Mouse (Mus musculus) left cerebral cortex, postnatal 14 days (tissue): ENCODE measurements at regions not wholly inside any gene's neighbourhood (a gene's known extent, or its start where the extent isn't known, plus 50 kb on each side); places are given as distances from the start of the nearest gene placed in this dataset.

Source experiments
- DNase-seq, 2 experiments: peaks; one replicate each; pipeline ENCODE4 v3.0.0; 2021 to 2022; ENCODE audit warnings: low spot score in 2 of 2, mixed read lengths in 1 of 2
- intact Hi-C: fragments of 180-260 bp; cut with DNase I; formaldehyde crosslinking; loops from one replicate; pipeline ENCODE4 v1.15.1; 2025

GRCm38 (mm10) chr3:123754011-123754610, 63.5 kb upstream of the Ndst3 start:
- intact Hi-C loops = no loop called here
- peak; percentile 17 to 53 for DNase-seq

DNA sequence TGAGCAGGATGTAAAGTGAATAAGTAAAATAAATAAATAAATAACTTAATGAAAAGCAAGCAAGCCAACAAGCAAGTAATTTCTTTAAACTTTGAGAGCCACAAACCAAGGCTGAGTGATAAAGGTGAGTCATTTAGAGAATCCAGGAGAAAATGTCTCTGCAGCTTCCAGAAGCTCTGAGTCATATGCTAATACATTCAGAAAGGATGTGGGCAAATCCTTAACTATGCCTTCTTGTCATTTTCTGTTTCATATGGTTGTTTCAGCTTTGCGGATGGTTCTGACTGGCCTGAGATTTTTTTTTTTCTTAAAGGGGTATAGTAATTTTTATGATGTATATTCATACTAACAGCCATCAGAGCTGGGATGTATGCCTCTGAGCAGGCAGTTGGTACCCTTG, 64.3 kb upstream of the Ndst3 start:
- DNase-seq = peak; percentile 4 to 66
- intact Hi-C loops = no loop called here

GRCm38 (mm10) chr3:123765911-123766556, 75.4 kb upstream of the Ndst3 start:
- no peak for DNase-seq
- intact Hi-C loops = no loop called here

- DNase-seq = no peak
- intact Hi-C loops = no loop called here
Measured at GRCm38 (mm10) chr3:123766557-123766913, 75.9 kb upstream of the Ndst3 start.

GRCm38 (mm10) chr3:123780507-123780906, 89.9 kb upstream of the Ndst3 start:
- DNase-seq = no peak
- intact Hi-C loops = loop anchor here (5.0 kb wide), 1 partner anchor 492 kb away; no protein-coding TSS in a partner anchor

DNA sequence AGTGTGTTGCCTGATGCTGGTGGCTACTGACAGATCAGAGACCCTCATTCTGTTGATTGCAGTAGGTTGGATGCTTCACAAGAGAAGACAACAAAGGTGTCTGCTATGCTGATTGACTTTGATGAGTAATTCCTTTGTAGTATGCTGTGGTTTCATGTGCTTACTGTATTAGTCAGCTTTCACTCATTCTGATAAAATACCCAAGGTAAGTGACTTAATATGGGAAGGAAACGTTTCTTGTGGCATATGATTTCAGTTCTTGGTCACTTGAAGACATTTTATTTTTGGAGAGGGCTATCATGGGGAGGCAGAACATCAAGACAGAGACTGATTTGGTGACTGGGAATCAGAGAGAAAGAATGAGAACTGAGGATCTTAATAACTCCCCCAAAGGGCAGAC, 90.9 kb upstream of the Ndst3 start:
- no peak for DNase-seq
- intact Hi-C loops = loop anchor here (5.0 kb wide), 1 partner anchor 491 kb away; no protein-coding TSS in a partner anchor

GRCm38 (mm10) chr3:123784127-123784526, 93.5 kb upstream of the Ndst3 start:
- DNase-seq = no peak
- intact Hi-C loops = loop anchor here (5.0 kb wide), 1 partner anchor 488 kb away; no protein-coding TSS in a partner anchor

GRCm38 (mm10) chr3:123794011-123794410, 103.4 kb upstream of the Ndst3 start:
- intact Hi-C loops = no loop called here
- DNase-seq = no peak

DNA sequence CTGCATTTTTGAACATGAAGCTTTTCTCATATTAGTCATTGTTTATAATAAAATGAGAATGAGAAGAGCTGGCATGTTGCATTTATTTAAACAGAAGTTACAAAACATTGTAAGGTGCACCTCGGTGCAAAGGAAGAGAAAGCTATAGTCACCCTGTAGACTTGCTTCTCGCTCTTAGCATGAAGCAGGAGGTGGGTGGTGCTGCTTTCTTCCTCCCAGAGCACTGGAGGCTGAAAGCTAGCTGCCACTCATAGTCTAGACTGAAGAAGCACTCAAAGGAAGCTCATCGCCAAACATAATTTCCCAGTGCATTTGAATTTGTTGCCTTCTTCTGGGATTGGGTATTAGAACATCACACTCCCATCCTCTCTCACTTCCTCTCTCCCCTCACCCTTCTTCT, 114.7 kb upstream of the Ndst3 start:
- intact Hi-C loops = no loop called here

DNA sequence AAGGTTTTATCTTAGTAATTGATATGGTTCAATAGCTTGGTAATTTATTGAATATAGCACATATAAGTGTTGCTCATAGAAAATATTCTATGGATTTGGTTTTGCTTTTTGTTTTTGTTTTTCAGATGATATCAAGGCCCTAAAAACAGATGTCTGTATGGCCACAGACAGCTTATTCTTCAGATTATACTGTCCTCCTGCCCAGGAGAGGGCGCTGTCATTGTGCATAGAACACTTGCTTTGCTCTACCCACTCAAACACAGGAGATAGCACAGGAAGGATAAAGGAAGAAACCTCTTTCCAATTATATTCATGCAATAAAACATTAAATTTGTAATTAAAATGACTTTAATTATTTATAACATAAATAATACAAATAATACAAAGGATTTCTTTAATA, 115.4 kb upstream of the Ndst3 start:
- intact Hi-C loops = no loop called here
- DNase-seq = no peak

More for the DNA sequence above, 114.7 kb upstream of the Ndst3 start:
- DNase-seq = no peak

DNA sequence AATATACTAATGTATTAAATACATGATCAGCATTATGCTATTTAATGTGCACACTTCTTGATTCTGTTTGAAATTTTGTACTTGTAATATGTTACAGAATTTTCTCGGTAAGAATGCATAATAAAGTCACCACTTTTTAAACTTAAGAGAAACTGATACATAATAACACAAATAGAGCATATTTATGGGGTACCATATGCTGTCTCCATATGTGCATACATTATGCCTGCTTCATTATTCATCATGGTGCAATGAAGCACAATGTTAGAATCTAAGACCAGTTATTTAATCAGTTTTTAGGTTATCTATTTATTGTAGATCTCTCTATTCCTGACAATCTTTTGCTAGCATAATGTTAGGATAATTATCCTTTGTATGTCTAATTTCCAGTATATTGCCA, 115.9 kb upstream of the Ndst3 start:
- peak in 1 of 2 experiments; percentile 6 for DNase-seq
- intact Hi-C loops = no loop called here

DNA sequence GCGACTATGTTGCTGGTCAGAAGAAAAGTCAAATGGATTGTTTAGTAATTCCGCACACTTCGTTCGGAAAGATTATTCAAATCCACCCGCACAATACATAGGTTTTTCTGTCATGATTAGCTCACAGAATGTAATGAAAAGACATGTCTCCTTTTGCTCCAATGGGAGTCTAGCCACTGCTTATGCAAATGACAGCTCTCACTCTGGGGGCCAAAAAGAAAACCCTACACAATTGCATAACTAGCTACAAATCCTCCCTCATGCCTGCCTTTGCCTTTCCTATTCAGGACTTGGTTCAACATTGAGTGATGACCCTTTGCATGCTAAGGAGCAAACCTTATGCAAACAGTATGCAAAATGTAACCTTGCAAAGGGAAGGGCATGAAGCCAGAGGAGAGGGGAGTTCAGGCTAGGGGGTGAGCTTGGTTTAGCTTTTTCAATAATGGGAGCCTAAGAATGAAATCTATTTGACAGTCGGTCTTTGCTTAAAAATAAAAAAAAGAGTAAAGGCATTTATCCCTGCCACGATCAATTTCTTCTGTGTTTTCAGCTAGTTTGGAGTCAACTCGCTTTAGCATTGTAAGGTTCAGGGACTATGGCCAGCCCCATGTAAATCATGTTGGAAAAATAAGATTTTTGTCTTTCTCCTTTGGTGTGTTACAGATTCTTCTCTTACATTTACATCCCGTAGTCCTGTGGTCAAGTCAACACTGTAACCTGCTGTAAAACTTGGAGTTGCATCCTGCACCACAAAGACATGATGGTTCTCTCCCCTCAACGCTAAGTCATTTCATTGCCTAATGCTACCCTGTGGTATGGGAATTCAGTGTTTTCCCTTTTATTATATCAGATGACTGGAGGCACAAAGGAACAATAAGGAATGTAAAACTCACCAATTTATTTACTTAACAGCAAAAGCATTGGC, 119.6 kb upstream of the Ndst3 start:
- intact Hi-C loops = no loop called here
- no peak for DNase-seq

DNA sequence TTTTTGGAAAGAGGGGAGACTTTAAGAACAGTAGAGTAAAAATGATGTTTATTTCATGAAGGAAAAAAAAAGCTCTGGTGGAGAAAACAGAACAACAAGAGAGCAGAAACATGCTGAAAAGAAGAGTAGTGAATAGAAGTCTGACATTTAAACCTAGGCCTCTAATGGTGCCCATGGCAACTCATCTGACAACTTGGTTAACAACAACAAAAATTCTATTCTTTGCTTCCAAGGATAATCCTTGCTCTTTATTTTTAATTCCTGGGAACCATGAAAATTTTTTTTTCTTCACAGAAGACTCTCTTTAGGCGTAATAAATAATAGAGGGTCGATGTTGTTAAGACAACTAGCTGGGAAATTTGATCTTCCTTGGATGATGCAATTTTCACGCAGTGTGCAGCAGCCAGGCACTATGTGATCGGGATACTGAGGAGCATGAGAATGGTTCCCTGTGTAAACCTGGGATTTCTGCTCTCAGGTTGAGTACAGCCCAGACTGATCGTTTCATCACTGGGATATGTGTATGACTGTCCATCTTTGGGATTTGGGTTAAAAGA, 120.4 kb upstream of the Ndst3 start:
- DNase-seq = no peak
- intact Hi-C loops = no loop called here

- no peak for DNase-seq
- intact Hi-C loops = no loop called here
Measured at GRCm38 (mm10) chr3:123828790-123829189, 138.1 kb upstream of the Ndst3 start.

DNA sequence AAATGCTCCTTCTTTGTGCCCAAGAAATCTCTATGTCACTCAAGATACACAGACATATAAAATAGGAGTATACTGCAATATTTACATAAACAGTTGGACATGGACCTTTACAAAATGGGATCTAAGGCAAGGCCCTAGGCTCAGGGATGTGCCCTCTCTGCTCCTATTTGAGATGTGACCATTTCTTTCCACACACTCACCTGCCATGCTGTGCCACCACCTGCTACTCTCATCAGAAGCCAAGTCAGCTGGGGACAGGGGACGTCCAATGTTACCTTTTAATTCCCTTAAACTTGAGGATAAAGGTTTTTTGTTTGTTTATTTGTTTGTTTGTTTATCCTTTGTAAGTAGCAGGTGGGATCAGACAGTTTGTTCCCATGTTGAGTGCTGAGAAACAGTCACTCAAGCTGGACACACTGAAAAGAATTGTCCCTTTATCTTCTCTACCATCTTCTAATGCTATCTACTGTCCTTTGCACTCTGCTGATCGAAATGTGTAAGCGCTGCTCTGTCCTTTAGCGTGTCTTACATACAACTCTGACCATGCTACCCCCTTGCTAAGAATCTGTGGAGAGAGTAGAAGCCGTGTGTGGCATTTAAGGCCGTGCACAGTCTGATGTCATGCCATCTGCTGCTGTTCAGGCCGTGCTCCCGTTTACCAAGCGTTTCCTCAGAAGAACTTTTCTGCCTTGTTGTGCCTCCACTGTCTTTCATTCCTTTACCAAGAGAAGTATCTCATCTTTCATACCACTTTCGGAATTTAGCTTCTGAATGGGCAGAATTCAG, 147.9 kb upstream of the Ndst3 start:
- intact Hi-C loops = no loop called here
- DNase-seq = no peak

- intact Hi-C loops = no loop called here
- no peak for DNase-seq
Measured at GRCm38 (mm10) chr3:123846554-123846953, 155.9 kb upstream of the Ndst3 start.

- intact Hi-C loops = no loop called here
- no peak for DNase-seq
Measured at GRCm38 (mm10) chr3:123848663-123849062, 158.0 kb upstream of the Ndst3 start.

DNA sequence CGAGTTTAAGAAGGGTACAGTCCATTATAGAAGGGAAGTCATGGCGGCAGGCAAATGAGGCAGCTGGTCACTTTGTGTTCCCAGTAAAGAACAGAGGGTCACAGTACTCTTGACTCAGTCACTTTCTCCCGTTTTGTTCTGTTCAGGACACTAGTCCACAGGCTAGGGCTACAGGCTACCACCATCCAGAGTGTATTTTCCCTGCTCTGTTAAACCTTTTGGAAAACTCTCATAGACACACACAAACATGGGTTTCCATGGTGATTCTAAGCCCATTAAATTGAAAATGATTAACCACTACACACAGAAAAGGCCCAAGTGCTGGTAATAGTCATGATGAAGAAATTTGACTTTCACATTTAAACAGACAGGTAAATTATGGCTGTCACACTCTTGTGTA, 162.2 kb upstream of the Ndst3 start:
- intact Hi-C loops = no loop called here
- no peak for DNase-seq

GRCm38 (mm10) chr3:123873709-123874108, 183.1 kb upstream of the Ndst3 start:
- no peak for DNase-seq
- intact Hi-C loops = no loop called here
